Mouse (Mus musculus) monocyte, adult 5-6 weeks (primary cell): ENCODE results near the gene Golph3l. TPM values are rescaled to one million over a fixed set of nuclear protein-coding genes. Genes with fewer than 3 reads are reported as not detected.
"Not testable (repeated sequence)": the region's sequence is repeated elsewhere in the genome, so short reads cannot be mapped to it uniquely, and the experiment has no call there.

Source experiments
- ATAC-seq: fragments of 153-309, 156-312 bp; replicated peaks from 2 replicates; pipeline ENCODE4 v1.8.0; 2017; ENCODE audit warnings: mild to moderate bottlenecking; ENCODE audit not compliant: low TSS enrichment, insufficient number of reproducible peaks, severe bottlenecking, poor library complexity, low FRiP score
- total RNA-seq: library from RNA; stranded (forward); fragments of 200-1000, 200-491, 200-594 nt; gene quantifications from 3 replicates; pipeline ENCODE4 v1.2.3, GENCODE M21; 2017

Golph3l gene
- total RNA-seq, 1 experiment from 2014 or later = 26.6 TPM

DNA sequence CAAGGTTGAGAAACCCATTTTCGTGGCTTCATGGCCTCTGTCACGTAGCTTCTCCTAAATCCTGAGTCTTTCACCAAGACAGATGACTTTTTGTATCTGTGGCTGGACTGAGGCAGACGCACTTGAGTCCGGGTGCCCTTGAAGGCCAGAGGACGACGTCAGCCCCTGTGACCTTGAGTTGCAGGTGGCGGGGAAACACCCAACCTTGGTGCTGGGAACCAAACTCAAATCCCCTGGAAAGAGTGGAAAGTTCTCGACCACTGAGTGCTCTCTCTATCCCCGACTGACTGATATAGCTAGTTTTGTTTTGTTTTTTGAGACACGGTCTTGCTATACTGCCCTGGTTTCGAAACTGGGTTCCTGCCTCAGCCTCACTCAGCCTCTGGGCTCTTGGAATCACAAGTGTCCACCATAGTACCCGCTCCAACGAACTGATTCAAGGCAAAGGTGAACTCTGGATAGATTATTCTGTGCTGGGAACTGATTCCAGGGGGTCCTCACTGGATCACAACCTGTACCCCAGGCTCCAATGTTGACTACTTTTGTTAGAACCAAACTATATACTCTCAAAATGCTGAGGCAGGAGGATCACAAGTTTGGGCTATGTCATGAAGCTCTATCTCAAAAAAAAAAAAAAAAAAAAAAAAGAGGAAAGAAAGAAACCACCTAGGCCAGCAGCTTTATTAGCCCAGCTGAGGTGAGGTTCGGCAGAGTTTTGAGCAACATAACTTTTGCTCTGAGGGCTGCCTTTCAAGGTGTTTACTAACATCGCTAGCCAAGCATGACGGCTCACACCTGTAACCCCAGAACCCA lies 62.9 kb downstream of the Golph3l start:
- ATAC-seq = 0 out of 2 replicates have a peak, but pooled peaks have one; percentile 2

DNA sequence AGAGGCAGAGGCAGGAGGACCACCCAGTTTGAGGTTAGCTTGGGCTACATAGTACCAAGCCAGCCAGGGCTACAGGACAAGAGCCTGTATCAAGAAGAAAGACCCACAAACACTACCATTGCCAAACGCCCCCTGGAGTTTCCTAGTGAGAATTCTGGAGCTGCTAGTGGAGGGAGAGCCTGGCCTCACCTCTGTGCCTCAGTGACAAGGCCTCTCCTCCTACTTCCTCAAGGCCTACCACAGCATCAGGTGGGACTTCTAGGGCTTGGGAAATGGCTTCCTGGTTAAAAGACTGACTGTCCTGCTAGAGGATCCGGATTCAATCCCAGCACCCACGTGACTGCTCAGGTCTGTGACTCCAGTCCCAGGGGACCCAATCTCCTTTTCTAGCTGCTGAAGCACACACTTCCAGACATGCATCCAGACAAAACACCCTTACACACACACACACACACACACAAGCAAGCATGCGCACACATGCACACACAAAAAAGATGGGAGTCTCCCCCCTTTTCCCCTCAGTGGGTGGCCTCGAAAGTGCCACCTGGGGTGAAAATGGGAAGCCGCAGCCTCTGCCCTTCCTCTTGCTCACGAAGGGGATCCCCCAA lies 63.6 kb downstream of the Golph3l start:
- peak; percentile 28 for ATAC-seq

DNA sequence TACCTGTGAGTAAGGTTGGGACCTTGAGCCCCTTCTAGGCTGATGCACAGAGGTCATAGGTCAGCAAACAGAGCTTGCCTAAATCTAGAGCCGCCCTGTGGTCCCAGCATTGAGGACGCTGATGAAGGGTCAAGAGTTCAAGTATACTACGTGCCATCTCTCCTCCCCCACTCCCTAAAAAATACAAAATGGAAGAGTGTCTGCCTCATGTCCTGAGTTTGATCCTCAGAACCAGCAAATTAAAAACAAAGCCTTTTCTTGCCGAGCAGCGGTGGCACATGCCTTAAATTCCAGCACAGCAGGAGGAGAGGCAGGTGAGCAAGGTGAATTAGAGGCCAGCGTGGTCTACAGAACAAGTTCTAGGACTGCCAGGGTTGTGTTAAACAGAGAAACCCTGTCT lies 64.1 kb downstream of the Golph3l start:
- peak; percentile 10 for ATAC-seq

DNA sequence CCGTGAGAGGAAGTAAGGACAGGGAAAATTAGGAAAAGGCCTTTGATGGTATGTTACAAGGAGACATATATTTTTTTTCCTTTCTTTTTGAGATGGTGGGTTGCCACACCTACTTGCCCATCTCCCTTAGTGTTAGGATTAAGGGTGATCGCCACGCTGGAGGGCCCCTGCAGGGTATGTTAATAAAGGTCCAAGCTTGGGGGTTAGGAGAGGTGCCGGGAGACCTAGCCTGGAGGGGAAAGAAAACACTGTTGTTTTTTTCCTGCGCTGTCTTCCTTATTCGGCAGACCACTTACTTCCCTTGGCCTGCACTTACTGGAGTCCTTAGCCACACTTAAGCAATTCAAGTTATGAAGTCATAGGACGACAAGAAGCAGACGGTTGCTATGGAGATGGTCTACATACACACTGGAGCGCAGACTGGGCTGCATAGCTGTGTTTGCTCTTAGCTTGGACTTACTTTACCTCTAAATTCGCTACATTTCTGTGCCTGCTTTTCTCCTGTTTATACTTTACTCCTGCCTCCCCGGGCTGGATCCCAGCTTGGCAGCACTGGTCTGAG lies 64.8 kb downstream of the Golph3l start:
- ATAC-seq = peak; percentile 58

DNA sequence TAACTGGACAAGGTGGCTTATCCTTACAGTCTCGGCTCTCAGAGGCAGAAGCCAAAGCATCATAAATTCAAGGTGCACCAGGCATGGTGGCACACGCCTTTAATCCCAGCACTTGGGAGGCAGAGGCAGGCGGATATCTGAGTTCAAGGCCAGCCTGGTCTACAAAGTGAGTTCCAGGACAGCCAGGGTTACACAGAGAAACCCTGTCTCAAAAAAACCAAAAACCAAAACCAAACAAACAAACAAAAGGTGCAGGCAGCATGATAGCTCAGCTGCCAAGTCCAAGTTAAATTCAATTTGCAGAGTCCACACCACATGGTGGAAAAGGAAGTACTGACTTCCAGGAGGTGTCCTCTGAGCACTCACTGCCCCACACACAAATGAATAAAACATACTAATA lies 65.6 kb downstream of the Golph3l start:
- ATAC-seq = not testable (repeated sequence)

DNA sequence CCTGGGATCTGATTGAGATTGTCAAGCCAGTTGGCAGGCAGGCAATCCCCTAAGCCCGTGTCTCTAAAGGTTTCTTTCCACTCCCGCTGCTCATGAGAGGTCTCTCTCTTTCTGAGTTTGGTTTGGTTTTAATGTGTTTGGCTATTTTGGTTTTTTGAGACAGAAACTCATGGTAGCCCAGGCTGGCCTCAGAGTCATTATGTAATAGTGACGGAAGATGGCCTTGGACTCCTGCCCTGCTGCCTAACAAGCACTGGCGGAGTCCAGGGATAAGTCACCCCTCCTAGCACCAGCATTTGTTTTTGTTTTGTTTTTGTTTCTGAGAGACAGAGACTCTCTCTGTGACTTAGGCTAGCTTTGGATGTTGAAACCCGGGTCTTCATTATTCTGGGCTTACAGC lies 66.7 kb downstream of the Golph3l start:
- no peak for ATAC-seq

DNA sequence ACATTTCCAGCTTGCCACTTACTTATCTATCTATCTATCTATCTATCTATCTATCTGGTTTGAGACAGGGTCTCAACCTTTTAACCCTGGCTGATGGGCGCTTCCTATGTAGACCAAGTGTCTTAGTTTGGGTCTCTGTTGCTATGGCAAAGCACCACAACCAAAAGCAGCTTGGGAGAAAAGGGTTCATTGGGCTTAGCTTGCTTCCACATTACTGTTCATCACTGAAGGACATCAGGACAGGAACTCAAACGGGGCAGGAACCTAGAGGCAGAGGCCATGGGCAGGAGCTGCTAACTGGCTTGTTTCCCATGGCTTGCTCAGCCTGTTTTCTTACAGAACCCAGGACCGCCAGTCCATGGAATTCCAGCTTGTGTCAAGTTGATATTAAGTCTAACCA lies 68.4 kb downstream of the Golph3l start:
- ATAC-seq = no peak

DNA sequence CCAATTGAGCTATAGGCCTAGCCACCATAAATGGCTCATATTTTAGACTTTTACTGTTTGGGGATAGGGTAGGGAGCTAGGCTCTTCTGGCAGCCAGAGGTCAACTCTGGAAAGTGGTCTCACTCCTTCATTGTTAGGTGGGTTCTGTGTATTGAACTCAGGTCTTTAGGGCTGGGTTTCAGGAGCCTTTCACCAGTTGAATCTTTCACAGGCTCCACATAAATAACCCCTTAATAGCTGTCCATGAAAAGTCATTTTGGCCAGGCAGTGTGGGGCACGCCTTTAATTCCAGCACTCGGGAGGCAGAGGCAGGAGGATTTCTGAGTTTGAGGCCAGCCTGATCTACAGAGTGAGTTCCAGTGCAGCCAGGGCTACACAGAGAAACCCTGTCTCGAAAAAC lies 69.0 kb downstream of the Golph3l start:
- ATAC-seq = no peak

DNA sequence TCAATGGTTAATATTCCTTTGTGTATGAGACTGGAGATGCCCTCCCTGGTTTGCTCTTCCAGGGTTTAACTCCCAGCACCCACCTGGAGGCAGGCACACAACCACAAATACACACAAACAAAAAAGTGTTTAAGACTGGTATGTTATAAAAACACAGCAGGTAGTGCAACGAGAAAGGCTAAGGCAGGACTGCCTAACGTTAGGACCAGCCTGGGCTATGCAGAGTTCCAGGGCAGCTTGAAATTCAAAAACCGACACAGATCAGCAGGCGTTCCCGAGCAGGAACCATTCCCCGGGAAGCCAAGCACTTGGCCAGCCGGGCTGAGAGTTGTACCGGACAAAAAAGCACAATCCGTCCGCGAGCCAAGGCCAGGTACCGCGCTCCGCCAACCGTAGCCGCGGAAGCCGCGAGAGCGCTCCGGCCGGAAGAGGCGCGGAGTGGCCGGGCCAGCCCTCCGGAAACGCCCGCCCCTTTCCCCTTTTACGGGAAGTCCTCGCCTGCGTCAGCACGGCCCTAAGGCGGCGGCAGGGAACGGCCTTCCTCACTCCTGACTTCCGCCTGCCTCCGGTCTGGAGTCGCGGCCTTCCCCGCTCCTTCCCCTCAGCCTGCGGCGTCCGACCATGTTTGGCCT lies 69.6 kb downstream of the Golph3l start, which contains the start of gene Mcl1:
Gene Mcl1, plus strand, starts transcription at position 553 of the 632 bp plus-strand sequence.
- ATAC-seq = peak; percentile 64

DNA sequence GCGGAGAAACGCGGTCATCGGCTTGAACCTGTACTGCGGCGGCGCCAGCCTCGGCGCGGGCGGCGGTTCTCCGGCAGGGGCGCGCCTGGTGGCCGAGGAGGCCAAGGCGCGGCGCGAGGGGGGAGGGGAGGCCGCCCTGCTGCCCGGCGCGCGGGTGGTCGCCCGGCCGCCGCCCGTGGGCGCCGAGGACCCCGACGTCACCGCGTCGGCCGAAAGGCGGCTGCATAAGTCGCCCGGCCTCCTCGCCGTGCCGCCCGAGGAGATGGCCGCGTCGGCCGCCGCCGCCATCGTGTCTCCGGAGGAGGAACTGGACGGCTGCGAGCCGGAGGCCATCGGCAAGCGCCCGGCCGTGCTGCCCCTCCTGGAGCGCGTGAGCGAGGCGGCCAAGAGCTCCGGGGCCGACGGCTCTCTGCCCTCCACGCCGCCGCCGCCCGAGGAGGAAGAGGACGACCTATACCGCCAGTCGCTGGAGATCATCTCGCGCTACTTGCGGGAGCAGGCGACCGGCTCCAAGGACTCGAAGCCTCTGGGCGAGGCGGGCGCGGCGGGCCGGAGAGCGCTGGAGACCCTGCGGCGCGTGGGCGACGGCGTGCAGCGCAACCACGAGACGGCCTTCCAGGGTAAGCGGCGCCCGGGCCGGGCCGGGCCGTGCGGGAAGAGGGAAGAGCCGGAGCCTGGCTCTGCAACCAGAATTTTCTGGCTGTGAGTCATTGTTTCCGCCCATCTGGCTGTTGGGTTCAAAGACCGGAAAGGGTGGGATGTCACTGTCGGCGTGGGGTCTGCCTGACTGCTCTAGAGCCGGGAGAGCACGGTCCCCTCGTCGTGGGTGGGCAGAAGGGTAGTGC lies 70.4 kb downstream of the Golph3l start:
- no peak; the same call in 1 of the 2 replicates for ATAC-seq

DNA sequence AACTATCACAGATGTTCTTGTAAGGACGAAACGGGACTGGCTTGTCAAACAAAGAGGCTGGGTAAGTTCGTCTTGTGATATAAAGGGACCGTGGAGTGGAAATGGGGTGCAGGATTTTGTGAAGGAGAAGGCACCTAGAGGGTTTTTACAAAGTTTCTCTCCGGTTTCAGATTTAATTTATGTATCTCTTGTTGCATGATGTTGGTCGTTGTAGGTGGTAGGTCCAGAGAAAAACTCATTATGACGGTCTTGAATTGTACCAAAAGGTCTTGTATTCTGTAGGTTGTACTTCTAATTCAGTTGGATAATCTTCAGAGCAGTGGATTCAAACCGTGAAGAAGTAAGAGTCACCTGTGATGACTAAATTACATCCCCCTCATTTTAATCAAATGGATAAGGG lies 71.2 kb downstream of the Golph3l start:
- ATAC-seq = no peak

DNA sequence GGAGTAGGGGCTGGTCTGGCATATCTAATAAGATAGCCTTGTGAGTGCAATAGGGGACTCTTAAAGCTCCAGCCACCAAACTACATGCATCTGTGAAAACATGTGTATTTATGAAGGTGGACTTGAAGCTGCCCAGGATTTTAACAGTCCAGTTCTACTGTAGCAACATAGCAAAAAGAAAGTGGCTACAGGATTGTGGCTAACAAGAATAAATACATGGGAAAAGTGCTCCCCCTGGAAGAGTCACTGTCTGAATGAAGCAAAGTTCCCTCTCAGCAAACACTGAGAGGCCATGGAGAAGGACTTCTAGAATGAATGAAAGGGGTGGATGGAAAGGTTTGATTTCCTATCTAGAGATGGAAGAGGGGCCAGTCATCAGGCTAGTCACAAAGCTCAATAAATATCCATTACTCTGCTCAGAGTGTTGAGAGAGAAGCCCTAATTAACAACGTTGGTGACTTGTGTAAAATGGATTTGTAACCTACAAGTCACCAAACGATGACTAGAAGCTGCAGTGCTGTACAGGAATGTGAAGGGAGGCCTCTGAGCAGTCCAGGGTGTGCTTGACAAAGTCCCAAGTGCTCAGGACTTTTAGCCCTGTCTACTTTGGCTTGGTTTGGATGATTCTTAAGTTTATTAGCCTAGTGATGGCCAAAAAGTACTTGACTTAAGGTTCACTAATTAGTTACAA lies 72.2 kb downstream of the Golph3l start:
- ATAC-seq = no peak

DNA sequence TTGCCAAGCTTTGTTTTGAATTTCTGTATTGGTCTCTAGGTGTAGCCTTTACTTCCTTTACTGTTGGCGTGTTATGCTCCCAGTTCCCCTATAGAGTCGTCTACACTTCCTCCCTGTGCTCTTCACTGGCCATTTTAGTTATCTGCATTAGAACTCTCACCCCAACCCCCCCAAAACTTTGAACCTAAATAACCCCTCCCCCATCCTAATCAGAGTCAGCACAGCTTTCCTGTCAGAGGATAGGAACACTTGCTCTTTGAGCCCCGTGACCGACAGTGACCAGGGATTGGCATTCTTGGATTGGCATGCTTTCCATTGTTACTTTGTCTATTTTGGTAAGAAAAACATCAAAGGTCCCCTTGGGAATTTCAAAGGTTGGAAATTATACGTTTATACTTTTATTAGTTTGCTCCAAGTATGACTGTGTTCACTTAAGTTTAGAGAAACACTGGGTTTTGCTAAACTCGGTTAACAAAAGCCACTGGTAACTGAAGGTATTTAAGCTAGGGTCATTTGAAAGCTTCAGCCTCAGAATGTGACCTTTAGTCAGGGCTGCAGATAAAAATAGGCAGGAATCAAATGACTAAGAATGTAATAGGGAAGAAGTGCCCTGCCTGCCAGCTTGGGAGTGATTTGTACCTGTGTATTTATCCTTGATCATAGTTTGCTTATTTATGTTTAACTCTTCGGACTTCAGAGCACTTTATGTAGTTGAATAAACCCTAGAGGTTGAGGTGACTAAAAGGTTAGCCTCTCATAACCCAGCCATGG lies 73.4 kb downstream of the Golph3l start:
- no peak for ATAC-seq

DNA sequence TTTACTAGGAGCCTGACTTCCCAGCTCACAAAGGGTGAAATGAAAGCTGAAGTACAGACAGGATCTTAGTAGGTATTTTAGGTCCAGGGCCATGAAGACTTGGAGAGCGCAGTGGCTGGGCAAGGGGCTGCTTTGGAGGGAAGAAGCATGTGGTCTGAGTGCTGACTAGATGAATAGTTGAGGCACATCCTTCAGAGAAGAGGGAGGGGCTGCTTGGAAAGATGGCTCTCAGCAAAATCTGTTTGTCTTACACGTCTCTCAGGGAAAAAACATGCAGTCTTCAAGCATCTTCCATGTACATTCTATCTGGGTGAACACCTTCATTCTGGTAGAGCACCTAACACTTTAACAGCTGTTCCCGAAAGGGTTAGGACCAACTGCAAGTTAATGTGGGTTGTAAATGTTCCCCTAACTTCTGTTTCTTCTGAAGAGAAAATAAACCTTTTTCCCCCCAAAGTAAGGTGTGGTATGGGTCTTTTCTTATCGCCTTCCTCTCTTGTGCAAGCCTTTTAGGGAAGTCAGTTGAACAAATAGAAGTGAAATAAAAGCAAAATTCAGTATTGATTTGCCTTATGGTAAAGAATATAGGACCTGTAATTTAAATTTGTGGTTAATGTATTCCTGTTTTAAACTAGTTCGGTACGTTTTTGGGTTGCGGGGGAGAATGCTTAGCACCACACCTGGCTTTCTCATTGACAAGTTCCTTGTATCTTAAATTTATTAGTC lies 74.2 kb downstream of the Golph3l start:
- no peak for ATAC-seq

DNA sequence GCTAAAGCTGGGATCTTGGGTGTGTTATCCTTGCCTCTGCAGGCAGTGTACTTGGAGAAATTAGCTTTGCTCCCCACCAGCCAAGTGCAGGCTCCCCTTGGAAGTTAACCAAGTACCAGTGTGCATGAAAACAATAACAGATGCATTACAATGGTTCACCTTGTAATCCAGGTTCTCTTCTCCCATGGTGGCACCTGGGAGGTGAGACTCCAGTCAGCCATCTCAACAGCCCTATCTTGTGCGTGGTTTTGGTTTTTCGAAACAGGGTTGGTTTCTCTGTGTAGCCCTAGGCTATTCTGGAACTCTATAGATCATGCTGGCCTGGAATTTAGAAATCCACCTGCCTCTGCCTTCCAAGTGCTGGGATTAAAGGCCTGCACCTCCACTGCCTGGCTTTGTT lies 74.8 kb downstream of the Golph3l start:
- no peak for ATAC-seq

DNA sequence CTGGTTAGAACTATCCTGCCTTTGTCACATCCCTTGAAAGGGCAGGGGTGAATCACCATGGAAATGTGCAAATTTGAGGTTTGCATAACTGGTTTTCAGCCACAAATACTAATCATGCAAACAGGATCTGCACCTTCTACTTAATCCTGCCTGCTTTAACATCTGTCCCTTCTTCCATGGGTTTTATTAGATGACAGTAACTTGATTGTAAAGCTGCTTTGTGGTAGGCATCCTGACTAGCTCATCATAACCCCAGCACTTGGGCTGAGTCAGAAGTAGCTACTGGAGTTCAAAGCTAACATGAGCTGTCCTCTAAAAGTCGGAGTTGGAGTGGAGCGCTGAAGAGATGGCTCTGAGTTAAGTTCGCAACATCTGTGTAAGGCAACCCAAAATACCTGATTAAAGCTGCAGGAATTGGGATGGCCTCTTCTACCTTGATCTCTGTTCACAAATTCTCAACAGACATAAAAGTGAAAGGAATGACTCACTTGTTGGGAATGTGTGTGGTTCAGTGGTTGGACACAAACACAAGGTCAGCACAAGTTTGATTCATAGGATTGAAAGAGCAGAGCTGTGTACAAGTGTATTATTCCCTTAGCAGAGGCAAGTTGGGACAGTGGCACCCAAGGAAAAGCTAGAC lies 75.4 kb downstream of the Golph3l start:
- ATAC-seq = no peak
